Mouse (Mus musculus) cerebellum, adult 8-10 months (tissue): ENCODE results near the gene Eif4g3.

Source experiments
- DNase-seq: peaks from one replicate; pipeline ENCODE4 v3.0.0; 2022

The Eif4g3 gene

DNA sequence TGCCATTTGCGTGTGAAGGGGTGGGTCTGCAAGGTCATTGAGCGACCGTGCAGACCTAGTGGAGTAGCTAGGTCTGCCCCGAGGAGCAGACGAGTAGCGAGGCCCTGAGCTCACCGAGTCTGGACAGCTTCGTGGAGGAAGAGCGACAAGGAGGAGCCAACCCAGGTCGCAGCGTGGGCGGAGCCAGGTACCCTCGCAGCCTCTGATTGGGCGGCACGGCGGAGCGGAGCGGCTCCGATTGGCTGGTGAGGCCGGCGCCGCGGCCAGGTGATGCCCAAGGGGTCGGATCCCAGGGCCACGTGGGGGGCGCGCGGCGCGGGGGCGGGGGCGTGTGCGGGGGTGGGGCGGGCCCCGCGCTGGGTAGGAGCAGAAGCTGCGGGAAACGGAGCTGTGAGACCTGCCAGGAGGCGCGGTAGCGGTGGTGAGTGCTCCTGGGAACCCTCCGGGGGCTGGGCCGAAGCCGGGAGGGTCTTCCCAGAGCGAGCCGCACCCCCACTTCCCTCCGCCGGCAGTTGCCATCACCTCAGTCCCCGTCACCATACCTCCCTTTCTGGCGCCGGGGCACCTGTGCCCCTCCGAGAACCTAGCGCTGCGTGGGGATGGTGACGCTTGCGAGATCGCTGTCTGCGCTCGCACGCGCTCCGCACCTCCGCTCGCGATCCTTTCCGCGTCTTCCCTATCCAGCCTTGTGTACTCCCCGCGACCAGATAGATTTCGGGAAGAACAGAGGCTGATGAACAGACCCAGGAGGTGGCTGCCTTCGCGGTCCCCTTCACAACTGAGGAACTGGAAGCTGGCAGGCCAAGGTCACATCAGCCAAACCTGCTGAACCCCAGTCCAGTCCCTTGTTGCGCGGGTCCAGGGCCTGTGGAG is 257.5 kb downstream of the Eif4g3 start, which contains the start of the genes Sh2d5 and Kif17:
Sh2d5 (plus strand) TSS at position 316 of the 873 bp plus-strand sequence.
Kif17 (plus strand) TSS at position 348 of the 873 bp plus-strand sequence.
- DNase-seq, result peak; percentile 94

DNA sequence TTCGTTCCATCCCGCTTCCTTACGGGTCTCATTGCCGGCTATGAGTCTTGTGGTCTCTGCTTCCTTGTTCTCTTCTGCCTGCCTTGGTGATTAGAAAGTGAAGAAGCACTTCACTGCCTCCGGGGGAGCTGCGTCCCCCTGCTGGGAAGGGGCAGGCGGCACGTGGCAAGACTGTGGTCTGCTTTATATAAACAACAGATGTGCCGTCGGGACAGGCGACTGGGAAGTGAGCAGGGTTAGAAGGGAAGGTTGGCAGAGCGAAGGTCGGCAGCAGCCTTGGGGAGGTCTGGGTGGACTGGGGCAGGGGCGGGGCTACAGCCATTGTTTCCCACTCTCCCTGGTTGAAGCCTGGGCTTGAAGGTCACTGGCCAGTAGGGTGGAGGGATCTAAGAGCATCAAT is 259.0 kb downstream of the Eif4g3 start:
- no peak for DNase-seq

DNA sequence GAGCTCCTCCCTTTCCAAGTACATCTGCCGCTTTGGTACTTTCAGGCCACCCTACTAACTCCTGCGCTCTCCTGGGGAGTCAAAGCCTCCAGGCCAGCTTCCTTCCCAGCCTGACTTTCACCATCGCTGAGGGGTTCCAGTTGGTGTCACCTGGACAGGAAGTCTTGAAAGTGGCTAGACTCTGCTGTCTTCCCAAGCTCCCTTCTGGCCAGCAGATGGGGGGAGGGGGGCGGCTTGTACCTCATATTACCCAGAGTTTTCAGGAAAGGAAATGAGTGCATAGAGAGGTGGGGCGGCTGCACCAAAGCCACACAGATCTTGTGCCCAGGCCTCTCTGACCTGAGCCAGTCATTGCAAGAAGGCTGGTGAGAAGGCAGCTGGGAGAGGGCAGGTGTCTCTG is 259.4 kb downstream of the Eif4g3 start:
- no peak for DNase-seq

DNA sequence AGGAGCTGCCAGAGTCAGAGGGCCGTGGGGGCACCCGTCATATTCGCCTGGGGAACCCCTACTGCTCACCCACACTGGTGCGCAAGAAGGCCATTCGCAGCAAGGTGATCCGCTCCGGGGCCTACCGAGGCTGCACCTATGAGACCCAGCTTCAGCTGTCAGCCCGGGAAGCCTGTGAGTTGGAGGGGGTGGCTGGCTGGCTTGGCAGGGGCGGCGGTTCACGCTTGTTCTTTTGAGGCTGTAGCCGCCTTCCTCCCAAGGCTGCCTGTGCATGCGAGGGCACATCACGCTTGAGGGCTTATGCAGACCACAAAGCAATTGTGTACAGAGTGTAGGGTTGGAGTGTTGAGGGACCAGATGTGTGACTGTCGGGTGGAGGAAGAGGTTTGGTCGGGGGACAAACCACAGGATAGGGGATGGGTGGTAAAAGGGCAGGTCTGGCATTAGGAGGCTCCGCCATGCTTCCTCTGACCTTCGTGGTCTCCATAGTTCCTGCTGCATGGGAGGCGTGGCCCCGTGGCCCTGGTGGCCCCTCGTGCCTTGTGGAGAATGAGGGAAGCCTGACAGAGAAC is 264.4 kb downstream of the Eif4g3 start:
- DNase-seq, result no peak
